Mouse (Mus musculus): Measurements from ENCODE around the gene Gm10840. TPM values are rescaled to one million over a fixed set of nuclear protein-coding genes. Genes with fewer than 3 reads are reported as not detected.
"Not testable (repeated sequence)": the region's sequence is repeated elsewhere in the genome, so short reads cannot be mapped to it uniquely, and the experiment has no call there.

Gene Gm10840
- polyA plus RNA-seq, 1 experiment from 2014 or later: not detected

DNA sequence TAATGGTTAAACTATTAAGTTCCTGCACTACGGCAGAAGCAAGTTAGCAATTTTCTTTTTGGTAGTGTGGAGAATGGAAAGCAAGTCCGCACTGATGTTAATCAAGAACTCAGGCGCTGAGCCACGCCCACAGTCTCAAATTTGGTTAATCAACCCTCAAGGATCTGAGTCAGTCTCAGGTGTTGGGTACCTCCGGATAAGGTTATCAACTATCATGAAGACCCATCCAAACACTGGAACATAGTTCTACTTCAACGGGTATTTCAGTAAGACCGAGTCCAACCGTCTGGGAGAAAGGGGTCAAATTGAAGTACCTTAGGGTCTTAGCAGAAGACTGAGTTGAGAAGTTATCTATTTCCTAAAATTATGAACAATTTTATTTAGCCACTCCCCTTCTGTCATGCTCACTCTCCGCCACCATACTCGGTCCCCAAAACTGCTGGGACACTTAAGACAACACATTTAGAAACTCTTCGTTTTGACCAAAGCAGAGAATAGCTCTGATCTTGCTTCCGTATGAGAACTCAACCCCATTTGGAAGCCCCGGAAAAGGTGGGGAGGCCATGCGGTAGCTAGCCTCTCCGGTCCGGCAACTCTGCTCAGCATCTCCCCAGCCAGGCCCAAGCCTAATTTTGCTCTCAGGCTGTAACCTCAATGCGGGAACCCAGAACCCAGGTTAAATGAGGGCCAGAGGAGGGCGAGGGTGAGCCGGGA, 32.2 kb downstream of the Gm10840 start:
- peak overlapping the region; percentile 84 for H3K27ac ChIP-seq (replicated peaks)
- 14% methylated on average over 19 of the region's 19 CpGs for WGBS
- no peaks in the 10 kb centered on the region for H3K9me3 ChIP-seq (replicated peaks)
- no peak for DNase-seq (ENCODE audit: low spot score)
- peaks cover 17% of the 10 kb centered on the region for H3K36me3 ChIP-seq
- no peaks in the 10 kb centered on the region for H3K27me3 ChIP-seq (ENCODE audit: low read depth, poor library complexity, severe bottlenecking)
- peak overlapping the region; percentile 73 for H3K4me3 ChIP-seq
- H3K4me1 ChIP-seq: peaks cover 19% of the 10 kb centered on the region

DNA sequence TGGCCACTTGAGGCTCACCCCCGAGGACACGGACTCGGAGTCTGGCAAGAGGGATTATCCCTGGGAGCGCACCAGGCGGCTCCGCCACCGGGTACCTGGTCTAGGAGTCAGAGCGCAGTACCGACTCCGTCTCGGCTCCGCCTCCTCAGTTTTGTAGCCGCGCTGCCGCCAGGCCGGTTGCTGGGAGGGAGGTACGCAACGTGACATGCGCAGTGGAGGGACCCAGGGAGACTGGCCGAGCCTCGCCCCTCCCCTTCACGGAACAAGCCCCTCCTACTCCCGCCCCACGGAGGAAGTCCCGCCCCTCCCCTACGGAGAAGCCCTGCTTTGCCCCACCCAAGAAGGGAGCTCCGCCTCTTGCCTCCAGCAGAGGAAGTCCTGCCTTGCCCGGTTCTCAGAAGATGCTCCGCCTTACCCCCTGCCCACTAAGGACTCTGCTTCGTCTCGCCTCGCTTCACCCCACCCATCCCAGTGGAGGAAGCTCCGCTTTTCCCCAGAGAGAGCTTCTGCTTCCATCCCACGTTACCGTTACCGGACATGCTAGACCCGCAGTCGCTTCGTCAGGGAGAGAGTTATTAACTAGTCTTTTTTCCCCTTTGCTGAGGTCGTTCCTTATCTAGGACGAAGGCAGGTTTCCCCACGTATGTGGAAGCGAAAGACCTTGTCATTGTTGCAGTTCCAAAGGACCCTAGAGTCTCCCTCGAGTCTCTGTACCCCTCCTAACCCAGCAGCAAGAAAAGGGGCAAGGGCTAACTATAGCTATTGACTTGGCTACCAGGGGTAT, 32.9 kb downstream of the Gm10840 start:
- Histone ChIP-seq H3K36me3 (peaks cover 24% of the 10 kb centered on the region), H3K9me3 (replicated peaks) (no peaks in the 10 kb centered on the region), H3K4me1 (peaks cover 19% of the 10 kb centered on the region), H3K27ac (replicated peaks) (peak overlapping the region; percentile 84), H3K27me3 (ENCODE audit: low read depth, poor library complexity, severe bottlenecking) (no peaks in the 10 kb centered on the region), H3K4me3 (peak overlapping the region; percentile 73)
- DNase-seq (ENCODE audit: low spot score): peak; percentile 99
- WGBS: under 1% methylated on average over 44 of the region's 44 CpGs

DNA sequence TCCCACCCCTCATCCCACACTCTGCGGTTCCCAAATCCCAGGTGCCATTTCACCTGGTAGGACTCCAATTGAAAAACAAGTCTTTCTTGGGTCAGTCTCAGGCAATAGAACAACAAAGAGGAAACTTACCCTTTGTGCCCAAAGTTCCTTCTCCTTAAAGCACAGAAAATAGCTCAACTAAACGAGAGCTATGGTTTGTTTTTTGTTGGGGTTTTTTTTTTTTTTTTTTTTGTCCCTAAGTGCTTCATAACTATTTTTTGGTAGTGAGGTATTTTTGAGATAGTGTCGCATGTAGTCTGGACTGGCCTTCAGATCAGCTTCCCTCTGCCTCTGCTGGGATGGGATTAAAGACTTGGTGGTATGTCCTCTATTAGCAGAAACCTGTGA, 33.5 kb downstream of the Gm10840 start:
- no peak for DNase-seq (ENCODE audit: low spot score)
- Histone ChIP-seq H3K27me3 (ENCODE audit: low read depth, poor library complexity, severe bottlenecking) (no peaks in the 10 kb centered on the region), H3K4me3 (peak overlapping the region; percentile 73), H3K36me3 (peaks cover 30% of the 10 kb centered on the region), H3K4me1 (peaks cover 19% of the 10 kb centered on the region), H3K9me3 (replicated peaks) (no peaks in the 10 kb centered on the region), H3K27ac (replicated peaks) (peak overlapping the region; percentile 84)
- 38% methylated on average over 3 of the region's 3 CpGs for WGBS

DNA sequence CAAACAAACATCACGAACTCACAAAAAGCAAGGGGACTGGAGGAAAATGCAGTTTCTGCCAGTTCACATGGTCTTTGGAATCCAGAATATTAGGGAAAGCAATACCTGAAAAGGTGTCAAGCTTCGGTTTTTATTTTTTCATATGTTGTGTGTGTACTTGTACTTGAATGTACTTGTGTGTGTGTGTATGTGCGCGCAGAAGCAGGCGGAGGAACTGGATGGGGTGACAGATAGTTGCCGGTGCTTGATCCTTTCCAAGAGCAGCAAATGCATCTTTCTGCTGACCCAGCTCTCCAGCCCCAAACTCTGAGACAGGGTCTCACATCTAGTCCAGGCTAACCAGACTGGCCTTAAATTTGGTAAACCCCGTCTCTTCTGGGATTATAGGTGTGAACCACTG, 34.2 kb downstream of the Gm10840 start:
- H3K27me3 ChIP-seq (ENCODE audit: low read depth, poor library complexity, severe bottlenecking): no peaks in the 10 kb centered on the region
- no peak for DNase-seq (ENCODE audit: low spot score)
- no peak overlapping the region for H3K4me3 ChIP-seq
- peaks cover 19% of the 10 kb centered on the region for H3K4me1 ChIP-seq
- 94% methylated on average over 7 of the region's 7 CpGs for WGBS
- H3K36me3 ChIP-seq: peaks cover 36% of the 10 kb centered on the region
- H3K27ac ChIP-seq (replicated peaks): no peak overlapping the region
- no peaks in the 10 kb centered on the region for H3K9me3 ChIP-seq (replicated peaks)

DNA sequence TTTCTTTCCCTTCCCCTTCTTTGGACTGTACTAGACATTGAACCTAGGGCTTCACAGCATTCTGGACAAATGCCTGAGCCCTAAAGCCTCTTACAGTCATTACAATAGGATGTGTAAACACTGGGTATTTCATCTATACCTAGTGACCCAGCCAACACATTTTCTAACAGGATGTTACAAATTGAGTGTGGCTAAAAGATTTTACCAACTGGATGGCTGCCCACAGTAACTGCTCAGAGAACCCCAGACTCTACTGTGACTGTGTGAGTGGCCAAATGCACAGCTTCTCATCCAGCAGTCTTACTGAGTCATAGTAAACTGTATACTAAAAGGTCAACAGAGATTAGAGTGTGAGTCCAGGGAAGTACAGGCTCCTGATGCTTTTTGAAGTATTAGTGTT, 34.7 kb downstream of the Gm10840 start:
- H3K4me3 ChIP-seq: no peak overlapping the region
- DNase-seq (ENCODE audit: low spot score): no peak
- no peak overlapping the region for H3K27ac ChIP-seq (replicated peaks)
- H3K9me3 ChIP-seq (replicated peaks): no peaks in the 10 kb centered on the region
- no peaks in the 10 kb centered on the region for H3K27me3 ChIP-seq (ENCODE audit: low read depth, poor library complexity, severe bottlenecking)
- H3K4me1 ChIP-seq: peaks cover 19% of the 10 kb centered on the region
- H3K36me3 ChIP-seq: peaks cover 41% of the 10 kb centered on the region

DNA sequence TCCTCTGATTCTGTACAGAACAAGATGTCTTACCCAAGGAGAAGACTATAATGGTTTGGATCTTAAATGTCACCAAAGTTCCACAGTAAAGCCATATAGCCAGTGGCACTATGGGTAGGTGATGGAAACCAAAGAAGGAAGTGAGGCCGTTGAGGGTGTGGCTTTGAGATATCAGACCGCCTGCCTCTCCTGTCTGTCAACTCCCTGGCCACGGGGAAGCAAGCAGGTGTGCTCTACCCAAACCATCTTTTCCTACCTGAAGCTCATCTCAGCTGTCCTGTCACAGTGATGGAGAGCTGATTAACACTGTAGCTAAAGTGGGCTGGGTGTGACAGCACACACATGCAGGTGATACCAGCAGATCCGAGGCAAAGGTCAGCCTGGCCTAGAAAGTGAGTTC, 37.6 kb downstream of the Gm10840 start:
- Histone ChIP-seq H3K4me1 (peaks cover 9% of the 10 kb centered on the region), H3K27me3 (ENCODE audit: low read depth, poor library complexity, severe bottlenecking) (no peaks in the 10 kb centered on the region), H3K36me3 (peaks cover 70% of the 10 kb centered on the region), H3K27ac (replicated peaks) (no peak overlapping the region), H3K4me3 (no peak overlapping the region), H3K9me3 (replicated peaks) (no peaks in the 10 kb centered on the region)
- WGBS: 94% methylated on average over 4 of the region's 4 CpGs
- no peak for DNase-seq (ENCODE audit: low spot score)

DNA sequence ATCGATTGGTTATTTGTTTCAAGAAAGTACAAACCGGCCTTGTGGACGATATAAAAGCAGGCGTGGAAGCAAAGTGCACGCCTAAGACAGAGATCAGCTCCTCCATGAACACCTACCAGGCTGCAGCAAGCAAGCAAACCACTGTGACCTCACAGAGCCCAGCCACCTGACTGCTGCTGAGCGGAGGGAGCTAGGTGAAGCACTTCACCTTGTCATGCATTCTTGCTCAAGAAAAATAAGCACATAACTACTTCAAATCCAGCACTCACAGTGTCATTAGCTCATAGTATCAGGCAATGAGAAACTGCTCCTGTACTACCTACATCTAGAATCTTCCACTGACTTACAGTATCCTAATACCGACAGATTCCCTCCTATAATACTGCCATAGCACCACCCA, 39.3 kb downstream of the Gm10840 start:
- not testable (repeated sequence) for H3K9me3 ChIP-seq (replicated peaks); H3K27me3 ChIP-seq (ENCODE audit: low read depth, poor library complexity, severe bottlenecking); H3K4me1 ChIP-seq; DNase-seq (ENCODE audit: low spot score); H3K4me3 ChIP-seq; H3K27ac ChIP-seq (replicated peaks)
- H3K36me3 ChIP-seq: peaks cover 87% of the 10 kb centered on the region
- 96% methylated on average over 7 of the region's 7 CpGs for WGBS

DNA sequence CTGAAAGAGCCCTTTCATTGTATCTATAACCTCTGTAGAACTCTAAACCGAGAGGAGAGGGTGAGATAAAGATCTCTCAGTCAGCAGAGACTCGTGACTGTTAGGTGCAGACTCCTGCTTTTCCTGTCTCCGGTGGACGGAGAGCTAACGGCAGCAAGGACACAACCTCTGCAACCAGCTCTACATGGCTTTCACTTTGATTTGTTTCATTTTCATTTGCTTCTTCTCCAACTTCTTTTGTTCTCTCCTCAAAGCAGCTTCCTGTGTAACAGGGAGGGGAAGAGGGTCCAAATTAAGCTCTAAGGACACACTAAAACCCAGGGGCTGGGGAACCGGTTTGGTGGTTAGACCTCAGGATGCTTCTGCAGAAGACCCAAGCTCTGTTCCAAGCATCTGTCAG, 40.1 kb downstream of the Gm10840 start:
- Histone ChIP-seq H3K9me3 (replicated peaks) (no peaks in the 10 kb centered on the region), H3K4me1 (no peaks in the 10 kb centered on the region), H3K36me3 (peaks cover 95% of the 10 kb centered on the region), H3K4me3 (no peak overlapping the region), H3K27me3 (ENCODE audit: low read depth, poor library complexity, severe bottlenecking) (no peaks in the 10 kb centered on the region), H3K27ac (replicated peaks) (no peak overlapping the region)
- WGBS: 92% methylated on average over 6 of the region's 6 CpGs
- no peak for DNase-seq (ENCODE audit: low spot score)

DNA sequence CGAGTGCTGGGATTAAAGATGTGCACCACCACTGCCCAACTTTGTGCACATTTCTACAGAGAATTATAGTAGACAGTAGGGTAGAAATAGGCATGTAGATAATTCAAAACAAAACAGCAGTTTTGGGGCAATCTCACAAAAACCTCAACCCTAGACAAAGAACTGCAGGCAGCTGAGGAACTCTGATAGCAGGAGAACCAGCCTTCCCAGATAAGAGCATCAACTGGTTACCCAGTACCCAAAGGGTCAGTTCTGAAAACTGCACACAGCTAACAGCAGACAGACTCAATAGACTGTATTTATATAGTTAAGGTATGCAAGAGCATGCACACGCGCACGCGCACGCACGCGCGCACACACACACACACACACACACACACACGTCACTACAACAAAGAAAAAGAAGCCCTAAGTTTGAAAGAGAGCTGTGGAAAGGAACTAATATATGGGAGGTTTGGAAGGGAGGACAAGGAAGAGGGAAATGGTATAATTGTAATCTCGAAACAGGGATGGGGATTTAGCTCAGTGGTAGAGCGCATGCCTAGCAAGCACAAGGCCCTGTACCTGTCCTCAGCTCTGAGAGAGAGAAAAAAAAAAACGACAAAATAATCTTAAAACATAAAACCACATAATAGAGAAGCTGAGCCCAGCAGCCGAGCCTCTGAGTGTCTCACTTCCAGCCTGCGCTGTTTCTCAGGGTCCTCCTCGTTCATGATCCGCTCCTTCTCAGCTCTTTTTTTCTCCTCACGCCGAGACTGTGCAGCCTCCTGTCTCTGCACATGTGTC, 40.9 kb downstream of the Gm10840 start:
- Histone ChIP-seq H3K4me3 (no peak overlapping the region), H3K27me3 (ENCODE audit: low read depth, poor library complexity, severe bottlenecking) (no peaks in the 10 kb centered on the region), H3K9me3 (replicated peaks) (no peaks in the 10 kb centered on the region), H3K27ac (replicated peaks) (no peak overlapping the region), H3K4me1 (no peaks in the 10 kb centered on the region), H3K36me3 (peaks cover 98% of the 10 kb centered on the region)
- no peak for DNase-seq (ENCODE audit: low spot score)
- WGBS: 93% methylated on average over 19 of the region's 19 CpGs

DNA sequence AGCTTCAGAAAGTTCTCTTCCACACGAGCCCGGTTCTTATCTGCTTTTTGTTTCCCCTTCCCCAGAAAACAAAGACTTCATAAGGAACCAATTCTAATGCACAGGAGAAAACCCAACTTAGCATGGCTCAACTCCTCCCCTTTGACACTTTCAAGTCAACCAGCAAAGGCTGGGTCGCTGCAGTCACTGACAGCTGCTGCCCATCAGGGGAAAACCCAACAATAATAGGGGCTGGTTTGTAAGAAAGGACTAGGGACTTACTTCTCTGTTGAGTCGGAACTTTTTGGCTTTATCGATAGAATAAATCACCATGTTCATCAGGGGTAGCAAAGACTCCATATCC, 41.4 kb downstream of the Gm10840 start, which contains the start of gene Strada:
Strada (minus strand) TSS at position 46 of the 343 bp plus-strand sequence.
- H3K4me1 ChIP-seq: no peaks in the 10 kb centered on the region
- no peak within 1 kb of the TSS for H3K4me3 ChIP-seq
- H3K36me3 ChIP-seq: peaks cover 98% of the 10 kb centered on the region

More for the DNA sequence above, 41.4 kb downstream of the Gm10840 start, which contains the start of gene Strada:
- Histone ChIP-seq H3K27me3 (ENCODE audit: low read depth, poor library complexity, severe bottlenecking) (no peaks in the 10 kb centered on the region), H3K27ac (replicated peaks) (no peak within 1 kb of the TSS), H3K9me3 (replicated peaks) (no peaks in the 10 kb centered on the region)
- DNase-seq (ENCODE audit: low spot score): no peak
- WGBS: 90% methylated on average over 5 of the region's 5 CpGs
